Mouse (Mus musculus): Measurements from ENCODE around the gene Zfp652. TPM values are rescaled to one million over a fixed set of nuclear protein-coding genes. Genes with fewer than 3 reads are reported as not detected.
"Not testable (repeated sequence)": the region's sequence is repeated elsewhere in the genome, so short reads cannot be mapped to it uniquely, and the experiment has no call there.

Zfp652 gene
- polyA plus RNA-seq, 1 experiment from 2014 or later = 26.1 TPM

DNA sequence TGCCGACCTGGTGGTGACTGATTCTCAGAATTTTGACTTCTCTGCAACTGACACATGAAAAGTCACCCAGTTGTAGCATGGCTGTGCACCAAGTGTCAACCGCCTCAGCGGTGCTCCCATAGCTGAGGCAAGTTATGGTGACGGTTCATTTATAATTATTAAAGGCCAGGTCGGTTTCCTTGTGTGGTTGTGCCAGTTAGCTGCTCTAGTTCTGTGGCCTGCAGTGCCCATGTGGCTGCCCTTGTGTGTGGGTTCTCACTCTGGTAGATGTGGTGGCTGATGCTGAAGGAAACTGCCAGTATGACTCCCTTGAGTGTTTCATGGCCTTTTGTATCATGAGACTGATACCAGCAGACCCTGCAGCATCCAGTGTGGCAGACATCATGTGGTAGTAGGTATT lies 35.9 kb downstream of the Zfp652 start:
- no peak overlapping the region for H3K4me2 ChIP-seq (replicated peaks)
- H3K9me3 ChIP-seq = no peaks in the 10 kb centered on the region
- H3K27me3 ChIP-seq (replicated peaks) = no peaks in the 10 kb centered on the region
- H3K4me3 ChIP-seq = no peak overlapping the region
- no peak for ATAC-seq (ENCODE audit: low FRiP score, low read depth)
- H3K27ac ChIP-seq = no peak overlapping the region
- peaks cover 21% of the 10 kb centered on the region for H3K36me3 ChIP-seq
- 87% methylated on average over 5 of the region's 5 CpGs for WGBS
- no peaks in the 10 kb centered on the region for H3K4me1 ChIP-seq
- H3K9ac ChIP-seq = no peak overlapping the region

DNA sequence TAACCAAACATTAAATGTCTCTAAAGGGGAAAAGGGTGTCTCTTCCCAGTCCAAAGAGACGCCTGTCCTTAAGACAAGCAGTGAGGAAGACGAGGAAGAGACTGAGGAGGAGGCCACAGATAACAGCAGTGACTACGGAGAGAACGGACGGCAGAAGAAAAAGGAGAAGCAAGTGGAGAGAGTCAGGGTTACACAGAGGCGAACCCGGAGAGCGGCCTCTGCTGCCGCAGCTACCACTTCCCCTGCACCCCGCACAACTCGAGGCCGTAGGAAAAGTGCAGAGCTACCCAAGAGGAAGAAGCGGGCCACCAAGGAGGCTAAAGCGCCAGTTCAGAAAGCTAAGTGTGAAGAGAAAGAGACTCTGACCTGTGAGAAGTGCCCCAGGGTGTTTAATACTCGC lies 37.1 kb downstream of the Zfp652 start:
- Histone ChIP-seq H3K27me3 (replicated peaks) (no peaks in the 10 kb centered on the region), H3K4me1 (no peaks in the 10 kb centered on the region), H3K36me3 (peaks cover 24% of the 10 kb centered on the region), H3K9ac (no peak overlapping the region), H3K9me3 (no peaks in the 10 kb centered on the region), H3K4me3 (no peak overlapping the region), H3K27ac (no peak overlapping the region), H3K4me2 (replicated peaks) (no peak overlapping the region)
- 89% methylated on average over 15 of the region's 15 CpGs for WGBS
- no peak for ATAC-seq (ENCODE audit: low FRiP score, low read depth)

DNA sequence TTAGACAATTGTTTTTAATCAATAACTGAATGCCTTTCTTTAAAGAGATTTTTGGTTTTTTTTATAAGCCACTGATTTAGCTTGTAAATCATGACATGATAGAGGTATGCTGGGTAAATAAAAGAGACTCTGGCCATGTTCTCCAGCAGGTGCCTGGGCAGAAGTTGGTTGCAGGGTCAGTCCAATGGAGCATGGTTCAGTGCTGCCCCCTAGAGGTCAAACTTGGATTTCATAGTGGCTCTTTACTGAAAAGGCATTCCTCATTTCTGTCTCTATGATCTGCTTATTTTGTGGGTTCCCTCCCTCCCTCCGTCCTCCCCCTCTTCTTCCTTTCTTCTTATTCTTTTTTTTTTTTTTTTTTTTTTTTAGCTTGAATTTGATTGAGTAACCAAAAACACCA lies 38.5 kb downstream of the Zfp652 start:
- no peak for ATAC-seq (ENCODE audit: low FRiP score, low read depth)
- Histone ChIP-seq H3K4me3 (no peak overlapping the region), H3K9ac (no peak overlapping the region), H3K4me2 (replicated peaks) (no peak overlapping the region), H3K36me3 (peaks cover 28% of the 10 kb centered on the region), H3K9me3 (no peaks in the 10 kb centered on the region), H3K27me3 (replicated peaks) (no peaks in the 10 kb centered on the region), H3K4me1 (no peaks in the 10 kb centered on the region), H3K27ac (no peak overlapping the region)
- WGBS = 18% methylated on average over 1 of the region's 1 CpGs

DNA sequence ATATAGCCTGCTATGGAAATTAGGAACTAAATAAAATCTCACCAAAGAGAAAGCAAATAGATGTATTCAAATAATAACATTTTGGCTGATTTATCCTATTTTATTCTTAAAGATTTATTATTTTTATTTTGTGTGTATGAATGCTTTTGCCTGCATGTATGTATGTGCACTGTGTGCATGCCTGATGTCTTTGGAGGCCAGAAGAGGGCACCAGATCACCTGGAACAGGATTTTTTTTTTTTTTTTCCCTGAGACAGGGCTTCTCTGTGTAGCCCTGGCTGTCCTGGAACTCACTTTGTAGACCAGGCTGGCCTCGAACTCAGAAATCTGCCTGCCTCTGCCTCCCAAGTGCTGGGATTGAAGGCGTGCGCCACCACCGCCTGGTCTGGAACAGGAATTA lies 42.7 kb downstream of the Zfp652 start:
- not testable (repeated sequence) for H3K4me1 ChIP-seq; H3K9ac ChIP-seq; H3K4me3 ChIP-seq; H3K27ac ChIP-seq; ATAC-seq (ENCODE audit: low FRiP score, low read depth); H3K9me3 ChIP-seq; H3K4me2 ChIP-seq (replicated peaks); H3K27me3 ChIP-seq (replicated peaks)
- peaks cover 20% of the 10 kb centered on the region for H3K36me3 ChIP-seq
- 95% methylated on average over 4 of the region's 4 CpGs for WGBS

DNA sequence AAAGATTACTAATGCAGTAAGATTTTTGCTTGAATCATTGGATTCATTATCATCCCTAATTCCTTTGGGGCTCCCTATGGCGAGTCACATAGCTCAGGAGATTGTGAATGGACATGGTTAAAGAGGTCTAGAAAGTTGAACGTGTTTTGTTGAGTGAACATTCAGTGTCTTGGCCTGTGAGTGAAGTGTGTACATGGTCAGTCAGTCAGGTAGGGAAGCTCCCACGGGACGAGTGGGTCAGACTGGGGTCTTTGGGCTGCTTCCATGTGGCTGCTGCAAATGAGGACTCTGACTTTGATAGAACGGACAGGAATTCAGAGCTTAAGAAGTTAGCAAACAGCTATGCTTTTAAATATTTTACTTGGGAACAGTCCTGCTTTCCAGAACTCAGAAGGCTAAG lies 48.0 kb downstream of the Zfp652 start:
- ATAC-seq (ENCODE audit: low FRiP score, low read depth) = no peak
- H3K4me1 ChIP-seq = no peaks in the 10 kb centered on the region
- no peaks in the 10 kb centered on the region for H3K27me3 ChIP-seq (replicated peaks)
- peaks cover 20% of the 10 kb centered on the region for H3K36me3 ChIP-seq
- H3K9ac ChIP-seq = no peak overlapping the region
- H3K27ac ChIP-seq = no peak overlapping the region
- no peak overlapping the region for H3K4me3 ChIP-seq
- 91% methylated on average over 5 of the region's 5 CpGs for WGBS
- H3K9me3 ChIP-seq = no peaks in the 10 kb centered on the region
- no peak overlapping the region for H3K4me2 ChIP-seq (replicated peaks)

DNA sequence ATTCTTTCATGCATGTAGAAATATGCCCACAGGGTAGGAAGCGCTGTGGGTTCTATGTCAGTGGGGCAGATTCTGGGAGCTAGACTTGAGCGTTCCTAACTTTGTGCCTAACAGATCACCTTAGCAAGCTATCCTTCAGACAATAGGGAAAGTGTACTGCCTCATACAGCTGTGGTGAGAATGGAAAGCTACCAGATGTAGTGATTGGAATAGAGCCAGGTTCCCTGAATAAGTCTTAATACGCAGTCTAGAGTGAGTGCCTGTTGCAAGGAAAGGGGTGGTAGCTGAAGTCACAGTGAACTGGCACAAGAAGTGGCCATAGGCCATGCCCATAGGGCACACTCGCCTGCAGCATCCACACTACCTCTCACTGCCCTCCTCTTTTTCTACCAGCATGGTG lies 50.5 kb downstream of the Zfp652 start:
- Histone ChIP-seq H3K36me3 (peaks cover 20% of the 10 kb centered on the region), H3K4me2 (replicated peaks) (no peak overlapping the region), H3K27ac (no peak overlapping the region), H3K27me3 (replicated peaks) (no peaks in the 10 kb centered on the region), H3K4me3 (no peak overlapping the region), H3K9ac (no peak overlapping the region), H3K9me3 (no peaks in the 10 kb centered on the region), H3K4me1 (no peaks in the 10 kb centered on the region)
- ATAC-seq (ENCODE audit: low FRiP score, low read depth) = no peak
- WGBS = 93% methylated on average over 4 of the region's 4 CpGs

DNA sequence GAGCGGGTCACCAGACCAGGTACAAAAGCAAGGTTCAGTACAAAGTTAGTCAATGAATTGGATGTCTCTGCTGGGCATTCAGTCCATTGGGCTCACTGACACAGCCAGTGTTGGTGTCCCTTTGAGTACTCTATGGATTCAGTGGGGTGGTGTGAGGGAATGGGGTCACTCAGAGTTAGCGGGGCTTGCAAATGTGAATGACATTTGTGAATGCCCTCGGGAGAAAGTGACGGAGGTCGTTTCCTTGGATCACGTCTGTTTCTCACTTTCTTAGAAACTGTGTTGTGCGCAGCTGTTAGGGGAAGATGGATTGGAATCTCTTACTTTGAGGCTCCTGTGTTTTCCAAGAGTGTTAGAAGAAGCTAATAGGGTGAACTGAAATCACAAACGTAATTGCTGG lies 52.3 kb downstream of the Zfp652 start:
- WGBS = 54% methylated on average over 8 of the region's 8 CpGs
- no peak overlapping the region for H3K4me2 ChIP-seq (replicated peaks)
- H3K36me3 ChIP-seq = peaks cover 31% of the 10 kb centered on the region
- no peaks in the 10 kb centered on the region for H3K9me3 ChIP-seq
- no peak overlapping the region for H3K9ac ChIP-seq
- ATAC-seq (ENCODE audit: low FRiP score, low read depth) = no peak
- no peaks in the 10 kb centered on the region for H3K27me3 ChIP-seq (replicated peaks)
- no peak overlapping the region for H3K27ac ChIP-seq
- H3K4me3 ChIP-seq = no peak overlapping the region
- H3K4me1 ChIP-seq = no peaks in the 10 kb centered on the region

DNA sequence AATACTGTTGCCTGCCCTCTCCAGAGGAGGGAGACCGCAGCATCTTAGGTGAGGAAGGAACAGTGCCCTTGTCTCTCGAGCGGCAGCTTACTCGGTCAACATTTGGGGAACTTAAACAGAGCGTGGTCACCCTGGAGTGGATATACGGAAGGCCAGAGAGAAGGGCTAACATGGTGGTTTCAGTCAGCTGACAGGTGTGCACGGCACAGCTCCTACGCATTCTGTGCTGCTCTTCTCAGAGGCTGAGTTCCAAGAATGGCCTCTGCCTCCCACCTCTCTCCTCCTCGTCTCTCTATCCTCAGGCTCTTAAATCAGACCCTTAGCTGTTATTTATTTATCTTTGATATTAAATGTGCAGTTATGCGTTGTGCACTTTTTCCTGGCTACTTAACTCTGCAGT lies 52.9 kb downstream of the Zfp652 start:
- H3K4me1 ChIP-seq = no peaks in the 10 kb centered on the region
- no peak overlapping the region for H3K4me3 ChIP-seq
- no peak overlapping the region for H3K9ac ChIP-seq
- H3K36me3 ChIP-seq = peaks cover 27% of the 10 kb centered on the region
- no peak for ATAC-seq (ENCODE audit: low FRiP score, low read depth)
- no peak overlapping the region for H3K27ac ChIP-seq
- no peaks in the 10 kb centered on the region for H3K9me3 ChIP-seq
- H3K27me3 ChIP-seq (replicated peaks) = no peaks in the 10 kb centered on the region
- 89% methylated on average over 10 of the region's 10 CpGs for WGBS
- H3K4me2 ChIP-seq (replicated peaks) = no peak overlapping the region

DNA sequence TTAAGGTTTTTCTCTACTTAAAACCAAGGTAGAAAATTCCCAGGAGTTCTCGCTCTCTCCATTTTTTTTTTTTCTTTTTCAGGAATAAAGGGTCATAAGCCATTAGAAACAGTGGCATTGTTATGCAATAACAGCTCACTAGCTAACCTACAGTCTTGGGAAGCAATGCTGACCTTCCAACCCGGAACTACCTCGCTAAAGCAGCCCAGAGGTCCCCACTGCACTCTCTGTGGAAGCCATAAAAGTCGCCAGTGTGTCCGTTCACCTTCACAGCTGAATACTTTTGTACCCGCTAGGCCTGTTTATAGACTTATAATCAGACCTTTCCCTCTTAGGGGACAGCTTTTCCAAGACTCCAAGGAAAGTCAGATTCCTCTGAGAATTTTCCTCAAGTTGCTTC lies 55.8 kb downstream of the Zfp652 start:
- Histone ChIP-seq H3K4me1 (no peaks in the 10 kb centered on the region), H3K4me3 (no peak overlapping the region), H3K27me3 (replicated peaks) (no peaks in the 10 kb centered on the region), H3K9ac (no peak overlapping the region), H3K4me2 (replicated peaks) (no peak overlapping the region), H3K27ac (no peak overlapping the region), H3K36me3 (peaks cover 25% of the 10 kb centered on the region), H3K9me3 (no peaks in the 10 kb centered on the region)
- ATAC-seq (ENCODE audit: low FRiP score, low read depth) = no peak
- 64% methylated on average over 6 of the region's 6 CpGs for WGBS

DNA sequence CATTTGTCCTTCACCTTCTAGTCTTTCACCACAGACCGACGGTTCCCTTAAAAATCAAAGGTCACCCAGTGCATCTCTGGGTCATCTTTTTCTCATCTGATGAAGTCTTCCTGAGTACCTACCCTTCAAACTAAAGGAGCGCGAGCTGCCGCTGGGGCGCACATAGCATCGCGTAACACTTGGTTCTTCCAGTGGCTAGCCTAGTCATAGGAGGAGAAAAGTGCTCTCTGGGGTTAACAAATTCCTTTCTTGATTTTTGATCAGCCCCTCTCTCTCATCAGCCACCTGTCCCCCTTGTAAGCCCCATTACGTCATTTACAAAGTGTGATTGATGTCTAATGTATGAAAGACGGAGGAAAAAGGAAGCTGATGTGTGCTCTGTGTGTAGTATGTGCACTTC lies 56.7 kb downstream of the Zfp652 start:
- no peak overlapping the region for H3K4me3 ChIP-seq
- H3K4me1 ChIP-seq = no peaks in the 10 kb centered on the region
- no peak overlapping the region for H3K9ac ChIP-seq
- H3K36me3 ChIP-seq = peaks cover 17% of the 10 kb centered on the region
- H3K27me3 ChIP-seq (replicated peaks) = no peaks in the 10 kb centered on the region
- no peak overlapping the region for H3K4me2 ChIP-seq (replicated peaks)
- no peak overlapping the region for H3K27ac ChIP-seq
- no peaks in the 10 kb centered on the region for H3K9me3 ChIP-seq
- no peak for ATAC-seq (ENCODE audit: low FRiP score, low read depth)
- 91% methylated on average over 10 of the region's 10 CpGs for WGBS

DNA sequence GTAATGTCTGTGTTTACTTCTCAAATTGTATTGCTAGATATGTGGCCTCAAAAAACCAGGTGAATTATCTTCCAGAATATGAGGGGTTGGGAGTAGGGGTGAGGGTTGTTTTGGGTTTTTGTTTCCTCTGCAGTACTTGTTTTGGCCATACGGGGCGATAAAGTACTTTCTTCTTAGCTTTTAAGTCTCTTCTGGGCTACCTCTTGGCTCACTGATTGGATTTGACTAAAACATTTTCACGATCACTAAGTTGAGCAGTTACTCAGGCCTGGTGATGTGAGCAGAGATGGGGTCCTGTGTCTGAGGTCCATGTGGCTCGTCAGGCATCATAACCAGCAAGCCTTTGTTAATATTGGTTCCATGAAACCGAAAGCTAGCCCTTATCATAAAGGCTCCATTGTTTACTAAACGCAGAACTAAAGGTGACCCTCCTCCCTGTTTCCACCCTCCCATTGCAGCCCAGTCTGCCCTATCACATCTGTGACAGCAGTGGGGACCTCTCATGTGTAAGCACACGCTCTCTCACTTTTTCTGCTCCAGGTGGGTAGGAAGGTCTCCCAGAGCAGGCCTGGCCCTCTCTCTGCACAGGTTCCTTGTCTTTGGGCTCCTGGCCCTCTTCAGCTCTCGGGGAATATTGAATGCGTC lies 58.4 kb downstream of the Zfp652 start:
- no peak overlapping the region for H3K4me2 ChIP-seq (replicated peaks)
- H3K4me1 ChIP-seq = no peaks in the 10 kb centered on the region
- 63% methylated on average over 9 of the region's 9 CpGs for WGBS
- ATAC-seq (ENCODE audit: low FRiP score, low read depth) = no peak
- H3K36me3 ChIP-seq = peaks cover 12% of the 10 kb centered on the region
- no peaks in the 10 kb centered on the region for H3K27me3 ChIP-seq (replicated peaks)
- no peaks in the 10 kb centered on the region for H3K9me3 ChIP-seq
- H3K9ac ChIP-seq = no peak overlapping the region
- H3K4me3 ChIP-seq = no peak overlapping the region
- no peak overlapping the region for H3K27ac ChIP-seq

DNA sequence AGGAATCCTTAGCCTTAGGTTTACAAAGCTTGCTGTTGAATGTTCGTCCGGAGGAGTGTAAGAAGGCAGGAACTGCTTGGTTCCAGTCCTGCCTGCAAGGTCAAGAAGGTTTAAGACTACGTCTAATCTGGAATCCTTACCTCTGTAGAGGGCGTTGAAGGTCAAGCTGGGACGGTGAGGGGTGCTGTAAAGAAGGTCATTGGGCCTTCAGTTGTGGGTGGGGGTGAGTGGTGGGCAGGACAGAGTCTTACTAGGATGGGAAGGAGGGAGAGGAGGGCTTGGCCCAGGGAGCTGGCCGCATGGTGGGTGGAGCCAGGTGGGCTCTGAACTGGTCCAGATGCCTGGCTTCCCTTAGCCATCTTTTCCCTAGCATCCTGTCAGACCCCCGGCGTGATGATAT lies 59.2 kb downstream of the Zfp652 start:
- no peak for ATAC-seq (ENCODE audit: low FRiP score, low read depth)
- H3K4me3 ChIP-seq = no peak overlapping the region
- WGBS = 86% methylated on average over 8 of the region's 8 CpGs

DNA sequence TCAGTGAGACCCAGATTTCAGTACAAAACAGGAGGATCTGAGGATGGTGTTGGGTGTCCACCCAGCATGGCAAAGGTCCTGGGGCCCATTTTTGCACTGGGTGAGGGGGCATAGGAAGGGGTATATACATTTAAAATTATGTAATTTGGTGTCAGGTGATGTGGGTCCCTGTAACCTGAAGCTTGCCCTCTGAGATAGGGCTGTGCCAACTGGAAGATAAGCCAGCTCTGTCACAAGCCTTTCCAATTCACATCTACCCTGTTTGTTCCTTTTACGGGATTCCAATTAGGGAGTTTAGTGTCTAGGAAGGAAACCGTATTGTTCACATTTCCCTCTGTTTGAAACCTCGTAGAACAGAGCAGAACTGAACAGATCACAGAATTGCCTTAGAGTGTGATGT lies 60.8 kb downstream of the Zfp652 start:
- Histone ChIP-seq H3K27ac (no peak overlapping the region), H3K4me1 (no peaks in the 10 kb centered on the region), H3K9ac (no peak overlapping the region)

More for the DNA sequence above, 59.2 kb downstream of the Zfp652 start:
- Histone ChIP-seq H3K9me3 (no peaks in the 10 kb centered on the region), H3K36me3 (peaks cover 12% of the 10 kb centered on the region), H3K27ac (no peak overlapping the region), H3K4me2 (replicated peaks) (no peak overlapping the region), H3K27me3 (replicated peaks) (no peaks in the 10 kb centered on the region), H3K4me1 (no peaks in the 10 kb centered on the region), H3K9ac (no peak overlapping the region)

More for the DNA sequence above, 60.8 kb downstream of the Zfp652 start:
- 88% methylated on average over 3 of the region's 3 CpGs for WGBS
- H3K27me3 ChIP-seq (replicated peaks) = no peaks in the 10 kb centered on the region
- peaks cover 11% of the 10 kb centered on the region for H3K36me3 ChIP-seq
- no peak overlapping the region for H3K4me3 ChIP-seq
- no peak overlapping the region for H3K4me2 ChIP-seq (replicated peaks)
- no peaks in the 10 kb centered on the region for H3K9me3 ChIP-seq
- ATAC-seq (ENCODE audit: low FRiP score, low read depth) = no peak

Measured in neural tube, embryonic 12.5 days (tissue).